Mouse (Mus musculus): ENCODE measurements at regions not wholly inside any gene's neighbourhood (a gene's known extent, or its start where the extent isn't known, plus 50 kb on each side); places are given as distances from the start of the nearest gene placed in this dataset.

- no peak for TF ChIP-seq POLR2A (IDR thresholded peaks at IDR 0.05; ENCODE audit: low read depth, low read length)
- TF ChIP-seq CTCF (IDR thresholded peaks at IDR 0.05; ENCODE audit: borderline replicate concordance, insufficient read depth, low read length): no peak
These were observed 574.4 kb downstream of the Dok5 start for GRCm38 (mm10) chr2:171306000-171306399.
